Mouse (Mus musculus): ENCODE results near the gene Trim15.

Trim15 gene

GRCm38 (mm10) chr17:36830470-36830869 is 36.5 kb downstream of the Trim15 start:
- intact Hi-C loops (cut with DNase I) = no loop called here

- intact Hi-C loops (cut with DNase I) = loop anchor here (5.0 kb wide), 1 partner anchor 69 kb away; the partner anchor contains the start of gene Trim31
Observed at GRCm38 (mm10) chr17:36828488-36828887, 38.5 kb downstream of the Trim15 start.

- intact Hi-C loops (cut with DNase I) = loop anchor here (5.0 kb wide), 1 partner anchor 71 kb away; the partner anchor contains the start of gene Trim31
Observed at GRCm38 (mm10) chr17:36826002-36826401, 41.0 kb downstream of the Trim15 start.

- intact Hi-C loops (cut with DNase I) = loop anchor here (5.0 kb wide), 1 partner anchor 72 kb away; the partner anchor contains the start of gene Trim31
Observed at GRCm38 (mm10) chr17:36825525-36825924, 41.5 kb downstream of the Trim15 start.

GRCm38 (mm10) chr17:36824005-36824404 is 43.0 kb downstream of the Trim15 start:
- intact Hi-C loops (cut with DNase I) = no loop called here

- intact Hi-C loops (cut with DNase I) = loop anchor here (2.0 kb wide), 1 partner anchor 447 kb away; no protein-coding TSS in a partner anchor
Observed at GRCm38 (mm10) chr17:36811871-36812270, 55.1 kb downstream of the Trim15 start, which contains the start of gene H2-M10.6. Gene H2-M10.6 (plus strand): TSS chr17:36812171.

All from adrenal gland (tissue).